Mouse (Mus musculus): ENCODE measurements at regions not wholly inside any gene's neighbourhood (a gene's known extent, or its start where the extent isn't known, plus 50 kb on each side); places are given as distances from the start of the nearest gene placed in this dataset.

DNA sequence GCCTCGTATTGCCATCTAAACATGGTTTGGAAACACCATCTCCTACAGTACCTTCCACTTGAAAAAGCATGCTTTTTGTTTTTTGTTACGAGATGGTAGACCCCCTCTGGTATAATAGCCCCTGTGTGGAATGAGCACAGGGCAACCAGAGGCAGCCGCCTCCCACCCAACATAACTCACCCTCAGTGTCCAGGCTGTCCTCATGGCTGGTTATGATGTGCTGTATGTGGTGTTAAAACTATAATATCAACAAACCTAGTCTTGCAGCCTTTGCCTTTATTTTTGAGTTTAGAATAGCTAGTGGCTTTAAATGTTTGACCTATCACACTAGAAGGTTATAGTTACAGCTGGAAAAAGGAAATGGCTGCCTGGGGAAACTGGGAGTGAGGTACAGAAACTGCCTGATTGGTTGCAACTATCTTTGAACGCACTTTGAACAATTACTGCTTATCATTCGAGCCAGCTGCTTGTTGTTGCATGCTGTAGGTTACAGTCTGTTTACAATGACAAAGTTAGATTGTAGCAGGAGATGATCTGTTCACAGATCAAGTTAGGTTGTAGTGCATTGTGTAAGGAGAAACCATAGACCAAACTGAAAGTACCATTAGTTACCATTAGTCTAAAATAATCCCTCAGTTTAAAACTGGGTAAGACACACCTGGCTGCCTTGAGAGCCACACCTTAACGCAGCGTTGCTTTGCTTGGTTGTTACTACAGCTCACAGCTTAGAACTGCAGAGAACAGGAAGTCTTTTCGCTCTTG is 414.8 kb downstream of the Klf5 start:
- no peak for DNase-seq (ENCODE audit: low spot score)

DNA sequence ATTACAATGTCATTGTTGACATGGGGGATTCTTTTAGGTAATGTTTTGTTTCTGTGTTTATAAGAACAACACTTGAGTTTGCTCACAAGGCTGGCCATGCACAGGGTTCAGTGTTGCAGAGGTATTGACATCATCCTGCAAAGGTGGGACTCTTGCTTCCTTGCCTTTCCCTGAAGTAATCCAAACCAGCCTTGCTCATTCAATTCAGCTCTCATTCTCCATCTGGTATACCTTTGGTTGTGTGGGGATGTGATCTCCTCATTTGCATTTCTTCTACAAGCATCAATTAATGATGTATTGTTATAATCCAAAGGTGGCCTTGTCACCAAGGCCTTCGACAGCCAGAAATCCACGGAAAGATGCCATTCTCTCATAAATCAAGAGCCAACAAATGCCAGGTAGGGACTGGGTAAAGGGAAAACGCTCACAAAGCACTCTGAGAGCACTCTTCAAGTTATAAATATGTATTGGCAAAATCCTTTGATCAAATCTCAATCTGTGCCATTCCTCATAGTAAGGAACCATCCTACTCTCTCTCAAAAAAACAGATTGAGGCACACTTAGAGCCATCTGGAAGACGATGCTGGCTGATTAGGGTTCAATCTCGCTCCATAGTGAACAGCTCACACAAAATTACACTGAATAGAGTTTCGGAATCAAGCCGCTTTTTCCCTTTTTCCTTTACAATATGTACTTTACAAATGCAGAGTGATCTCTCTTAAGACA is 435.1 kb downstream of the Klf5 start:
- no peak for DNase-seq (ENCODE audit: low spot score)

DNA sequence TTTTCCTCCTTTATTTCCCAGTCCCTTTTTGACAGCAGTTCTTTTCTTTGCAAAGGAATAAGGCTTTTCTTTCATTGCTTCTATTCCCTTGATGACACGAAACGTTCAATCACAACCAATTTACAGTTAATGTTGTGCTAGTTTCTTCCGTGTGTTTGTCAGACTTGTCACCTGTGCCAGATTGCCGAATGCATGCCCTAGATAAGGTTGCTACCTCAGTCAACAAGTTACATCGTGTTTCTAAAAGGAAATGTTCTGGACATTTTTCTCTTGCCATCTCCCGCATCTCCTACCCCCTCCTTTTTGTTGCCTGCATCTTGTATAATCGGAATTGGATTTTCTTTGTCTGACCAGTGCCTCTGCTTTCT is 435.7 kb downstream of the Klf5 start:
- DNase-seq (ENCODE audit: low spot score), result no peak

DNA sequence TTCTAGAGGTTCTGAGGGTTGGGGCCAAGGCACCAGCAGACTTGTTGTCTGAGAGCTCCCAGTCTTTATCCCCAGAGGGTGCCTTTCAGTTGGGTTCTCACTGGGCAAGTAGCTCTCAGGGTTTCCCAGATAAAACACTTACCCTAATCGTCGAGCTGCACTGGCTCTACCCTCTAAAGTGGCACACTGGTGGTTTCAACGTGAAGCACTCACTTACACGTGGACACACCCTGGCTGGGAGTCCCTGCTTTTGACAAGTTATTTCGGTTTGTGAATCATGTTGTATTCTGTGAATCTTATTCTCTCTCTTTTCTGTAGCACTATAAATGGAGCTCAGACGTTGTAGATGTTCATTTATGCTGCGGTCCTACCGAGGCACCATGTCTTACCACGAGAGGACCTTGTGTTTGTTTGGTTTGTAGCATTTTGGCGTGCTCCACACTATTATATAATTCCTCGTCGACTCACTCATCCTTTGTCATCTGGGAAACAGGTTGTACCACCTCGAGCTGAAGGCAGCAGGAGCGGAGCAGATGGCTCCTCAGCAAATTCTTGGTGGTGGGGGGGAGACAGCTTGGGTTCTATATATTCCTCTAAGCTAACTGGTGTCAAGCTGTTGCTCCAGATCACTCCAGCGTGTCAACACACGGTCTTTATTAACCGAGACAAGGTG is 445.3 kb downstream of the Klf5 start:
- DNase-seq (ENCODE audit: low spot score), result no peak

DNA sequence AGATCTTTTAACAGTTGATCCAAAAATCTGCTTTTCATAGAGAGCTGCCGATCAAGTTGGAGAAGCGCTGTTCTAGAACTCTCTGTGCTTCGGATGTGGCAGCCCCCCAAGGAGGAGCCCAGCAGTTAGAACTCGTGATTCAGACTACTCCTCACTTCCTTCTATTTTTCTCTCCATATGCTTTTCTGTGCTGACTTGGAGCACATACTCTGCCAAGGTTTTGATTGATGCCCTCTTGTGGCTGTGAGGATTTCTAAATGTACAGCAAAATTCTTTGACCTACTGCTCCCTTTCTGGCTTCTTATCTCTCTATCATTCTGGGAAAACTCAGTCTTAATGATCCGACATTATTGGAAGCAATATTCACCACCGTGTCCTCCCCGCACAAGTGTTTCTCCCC is 446.7 kb downstream of the Klf5 start:
- DNase-seq (ENCODE audit: low spot score), result no peak

DNA sequence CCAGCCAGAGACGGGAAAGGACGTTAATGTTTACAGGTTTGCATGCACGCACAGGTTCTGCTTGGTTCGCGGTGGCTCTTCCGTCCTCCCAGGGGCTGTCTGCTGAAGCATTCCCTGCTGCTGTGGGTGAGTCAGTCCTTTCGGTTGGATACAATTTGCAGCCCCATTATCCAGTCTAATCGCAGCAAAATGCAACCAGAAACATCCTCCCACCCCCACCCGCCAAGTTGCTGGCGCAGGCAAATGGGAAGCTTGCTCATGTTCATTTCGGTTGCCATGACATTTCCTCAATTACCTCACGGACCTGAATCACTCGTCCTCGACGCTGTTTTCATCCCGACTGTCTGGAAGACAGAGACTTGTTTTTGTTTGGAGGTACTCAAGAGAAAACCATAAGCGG is 449.7 kb downstream of the Klf5 start:
- no peak for DNase-seq (ENCODE audit: low spot score)

DNA sequence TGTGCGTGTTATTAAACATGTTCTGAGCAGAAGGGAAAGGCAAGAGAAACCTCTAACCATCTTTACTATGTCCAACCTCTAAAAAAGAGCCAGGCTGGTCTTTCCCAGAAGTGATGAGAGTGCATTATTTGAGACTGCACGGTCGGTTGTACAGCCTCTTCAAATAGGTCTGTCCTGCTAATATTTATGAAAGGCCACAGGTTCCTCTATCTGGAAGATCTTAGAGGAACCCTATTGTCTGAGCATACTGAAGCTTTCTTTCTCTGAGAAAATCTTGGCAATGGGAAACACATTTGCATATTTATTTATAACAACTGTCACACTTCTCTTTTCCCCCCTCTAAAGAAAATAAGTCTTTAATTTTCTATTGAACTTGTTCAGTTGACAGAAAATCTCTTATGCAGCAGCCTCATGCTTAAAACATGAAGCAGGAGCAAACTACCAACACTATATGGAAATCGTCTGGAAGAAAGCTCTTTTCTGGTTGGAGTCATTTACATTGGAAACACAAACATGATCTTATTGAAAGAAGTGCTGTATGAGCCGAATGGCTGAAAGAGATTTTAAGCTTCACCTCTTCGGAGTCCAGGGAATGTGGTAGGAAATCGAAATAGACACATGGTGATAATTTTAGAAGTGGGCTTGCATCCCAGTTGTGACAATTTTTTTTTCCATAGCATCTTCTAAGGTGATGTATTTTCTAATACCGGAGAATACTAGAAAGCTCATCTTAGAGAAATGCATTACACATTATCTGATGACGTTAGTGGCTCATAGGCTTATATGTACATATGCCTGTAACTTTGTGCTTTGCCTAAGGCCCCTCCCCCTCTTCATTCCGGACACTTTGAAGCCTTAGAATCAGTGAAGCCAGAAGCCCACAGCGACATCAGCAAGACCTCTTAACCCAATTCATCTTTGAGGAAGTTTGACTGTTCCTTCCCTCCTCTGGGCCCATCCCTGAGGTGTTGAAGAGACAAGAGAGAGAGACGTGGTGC is 451.1 kb downstream of the Klf5 start:
- DNase-seq (ENCODE audit: low spot score), result no peak

DNA sequence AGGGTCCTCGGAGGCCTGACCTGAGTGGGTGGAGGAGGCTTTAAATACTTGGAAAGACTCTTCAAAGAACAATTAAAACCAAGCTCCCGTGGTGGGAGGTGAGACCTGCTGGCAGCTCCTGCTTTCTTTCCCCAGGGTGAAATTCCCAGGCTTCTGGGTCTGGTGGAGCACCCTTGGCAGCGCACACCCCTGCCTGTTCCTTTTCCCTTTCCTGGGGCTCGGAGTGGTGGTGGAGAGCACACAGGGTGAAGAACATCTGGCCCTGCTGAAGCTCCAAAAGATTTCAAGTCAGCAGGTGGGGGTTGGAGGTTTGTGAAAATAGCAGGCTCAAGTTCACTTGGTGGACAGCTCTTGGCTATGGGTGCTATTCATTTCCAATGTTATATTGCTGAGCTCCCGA is 459.6 kb downstream of the Klf5 start:
- DNase-seq (ENCODE audit: low spot score), result no peak

DNA sequence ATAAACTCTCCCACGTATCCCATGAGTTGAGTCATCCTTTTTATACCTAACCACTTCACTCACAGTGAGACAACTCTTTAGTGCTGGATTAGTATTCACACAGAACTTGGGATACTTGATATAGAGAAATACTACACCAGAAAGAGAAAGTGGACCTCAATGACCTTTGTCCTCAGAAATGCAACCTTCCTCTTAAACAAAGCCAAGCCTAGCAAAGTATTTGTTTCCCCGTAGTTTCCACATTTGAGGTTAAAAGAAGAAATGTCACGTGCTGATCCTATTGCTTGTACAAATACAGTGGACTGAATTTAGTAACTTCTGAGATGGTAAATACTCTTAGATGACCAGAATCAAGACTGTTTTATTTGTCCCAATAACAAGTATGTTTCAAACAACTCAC is 464.8 kb downstream of the Klf5 start:
- no peak for DNase-seq (ENCODE audit: low spot score)

DNA sequence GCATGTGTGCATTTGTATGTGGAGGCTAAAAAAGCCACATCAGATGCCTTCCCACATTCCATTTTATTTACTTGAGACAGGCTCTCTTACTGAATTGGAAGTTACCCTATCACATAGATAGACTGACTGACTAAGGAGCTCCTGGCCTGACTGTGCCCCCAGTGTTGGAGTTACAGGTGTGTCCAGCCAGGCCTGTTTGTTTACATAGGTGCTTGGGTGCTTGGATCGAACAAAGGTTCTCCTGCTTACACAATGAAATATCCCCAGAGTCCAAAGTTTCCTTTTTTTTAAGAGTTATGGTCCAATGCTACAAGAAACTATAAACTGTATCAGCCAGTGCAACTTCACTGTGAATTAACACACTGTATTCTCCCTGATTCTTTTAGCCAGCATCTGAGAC is 472.5 kb downstream of the Klf5 start:
- no peak for DNase-seq (ENCODE audit: low spot score)

DNA sequence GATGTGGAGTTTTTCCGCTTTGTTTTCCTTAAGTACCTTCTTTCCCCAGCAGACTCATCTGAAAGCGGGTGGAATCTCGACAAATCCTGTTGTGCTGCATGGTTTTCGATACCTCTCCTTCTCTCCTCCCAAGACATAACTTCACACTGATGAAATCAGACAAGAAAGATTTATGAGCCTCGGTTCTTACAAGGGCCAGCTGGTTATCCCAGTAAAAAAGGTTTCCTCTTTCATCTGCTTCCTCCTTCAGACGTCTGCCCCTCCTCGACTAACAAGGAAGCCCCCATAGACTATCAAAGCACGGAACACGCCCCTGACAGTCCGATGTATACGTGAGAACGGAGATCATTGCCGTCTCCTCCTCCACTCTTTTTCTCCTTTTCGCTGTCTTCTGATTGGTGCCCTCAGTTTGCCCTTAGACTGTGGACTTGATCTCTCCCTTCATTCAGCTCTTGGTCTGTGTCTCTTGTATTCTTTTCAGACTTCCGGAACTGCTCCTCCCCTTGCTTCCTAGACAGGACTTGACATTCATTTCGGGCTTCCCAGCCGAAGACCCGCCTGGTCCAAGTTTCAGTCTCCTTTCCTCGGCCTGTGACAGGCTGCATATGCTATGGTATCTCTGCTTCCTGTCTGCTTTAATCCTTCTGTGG is 474.4 kb downstream of the Klf5 start:
- DNase-seq (ENCODE audit: low spot score), result no peak

DNA sequence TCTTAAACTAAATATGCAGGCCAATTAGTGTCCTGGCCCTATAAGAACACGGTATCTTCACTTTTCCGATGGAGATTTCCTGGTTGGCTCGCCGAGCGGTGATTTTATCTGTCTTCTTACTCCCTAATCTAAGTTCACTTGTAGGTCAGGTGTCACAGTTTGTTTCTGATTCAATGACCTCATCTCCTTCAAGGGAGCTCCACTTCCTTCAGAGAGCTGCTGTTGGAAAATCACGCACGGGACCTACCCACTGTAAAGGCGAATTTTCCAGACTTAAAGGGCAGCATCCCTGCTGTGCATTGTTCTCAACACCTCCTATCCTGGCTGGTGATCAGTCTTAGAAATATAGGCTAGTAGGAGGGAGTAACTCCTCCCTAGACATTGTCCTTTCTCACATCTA is 480.0 kb downstream of the Klf5 start:
- DNase-seq (ENCODE audit: low spot score), result no peak

DNA sequence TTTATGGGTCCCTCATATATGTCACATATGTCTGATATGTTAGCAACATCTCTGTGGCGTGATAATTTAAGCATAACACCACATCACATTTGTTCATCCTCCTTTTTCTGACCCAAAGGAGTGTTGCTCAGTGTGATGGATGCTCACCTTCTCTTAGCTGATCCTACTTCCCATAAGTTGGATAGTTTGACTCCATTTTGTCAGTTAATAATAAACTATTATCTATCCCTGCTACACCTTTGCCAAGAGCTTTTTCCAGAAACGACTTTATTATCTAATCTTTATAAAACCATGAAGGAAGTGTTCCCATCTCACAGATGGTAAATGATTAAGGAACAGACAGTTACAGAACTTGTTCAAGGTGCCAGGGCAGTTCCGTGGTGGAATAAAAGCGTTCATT is 480.5 kb downstream of the Klf5 start:
- DNase-seq (ENCODE audit: low spot score), result no peak

DNA sequence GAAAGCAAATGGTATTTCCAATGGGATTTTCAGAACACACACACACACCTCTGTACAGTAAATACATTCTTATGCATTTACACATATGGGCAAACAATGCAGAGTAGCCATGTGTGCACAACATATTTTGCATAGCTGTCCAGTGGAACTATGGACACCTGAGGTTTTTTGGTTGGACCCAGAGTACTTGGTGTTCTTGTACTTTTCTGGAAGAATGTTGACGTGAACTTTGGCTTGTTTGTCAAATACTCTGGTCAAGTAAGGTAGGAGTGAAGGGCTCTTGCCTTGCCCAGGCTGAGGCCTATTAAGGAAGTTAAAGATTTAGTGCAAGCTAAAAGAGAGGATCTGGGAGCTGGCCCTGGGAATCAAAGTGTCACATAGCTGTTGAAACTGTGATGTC is 485.2 kb downstream of the Klf5 start:
- no peak for DNase-seq (ENCODE audit: low spot score)

DNA sequence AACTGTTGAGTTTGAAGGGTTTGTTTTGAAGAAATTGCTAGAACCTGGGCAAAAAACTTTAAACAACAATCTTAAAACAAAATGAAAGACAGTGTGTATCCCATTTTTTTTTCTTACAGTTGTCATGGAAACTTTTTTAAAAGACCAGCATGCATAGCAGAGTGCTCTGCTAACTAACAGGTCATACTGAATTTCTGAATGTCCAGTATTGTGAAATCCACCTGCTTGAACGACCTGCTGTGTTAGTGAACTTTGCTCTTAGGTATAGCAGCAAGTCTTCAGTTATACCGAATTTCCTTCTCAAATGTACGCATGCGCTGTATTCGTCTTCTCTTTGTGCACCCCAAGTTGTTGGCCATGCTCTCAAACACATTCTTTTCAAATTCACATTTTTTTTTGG is 486.6 kb downstream of the Klf5 start:
- DNase-seq (ENCODE audit: low spot score), result no peak

DNA sequence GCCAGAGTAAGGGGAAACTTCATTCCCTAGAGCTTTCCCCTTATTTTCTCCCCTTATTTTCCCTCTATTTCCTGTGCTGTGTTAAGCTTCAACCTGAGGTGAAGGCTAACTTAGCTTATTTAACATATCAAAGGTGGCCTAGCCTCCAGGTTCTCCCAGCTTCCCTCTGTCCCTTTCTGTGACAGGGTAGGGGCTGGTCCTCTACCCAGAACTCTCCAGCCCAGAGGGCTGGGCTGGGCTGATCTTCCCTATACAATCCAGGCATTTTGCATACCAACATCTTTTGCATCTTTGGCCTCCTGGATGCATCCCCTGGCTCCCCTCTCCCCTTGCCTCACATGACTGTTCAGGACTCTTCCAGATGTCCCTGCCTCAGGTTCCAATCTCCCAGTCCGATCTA is 487.9 kb downstream of the Klf5 start:
- no peak for DNase-seq (ENCODE audit: low spot score)

DNA sequence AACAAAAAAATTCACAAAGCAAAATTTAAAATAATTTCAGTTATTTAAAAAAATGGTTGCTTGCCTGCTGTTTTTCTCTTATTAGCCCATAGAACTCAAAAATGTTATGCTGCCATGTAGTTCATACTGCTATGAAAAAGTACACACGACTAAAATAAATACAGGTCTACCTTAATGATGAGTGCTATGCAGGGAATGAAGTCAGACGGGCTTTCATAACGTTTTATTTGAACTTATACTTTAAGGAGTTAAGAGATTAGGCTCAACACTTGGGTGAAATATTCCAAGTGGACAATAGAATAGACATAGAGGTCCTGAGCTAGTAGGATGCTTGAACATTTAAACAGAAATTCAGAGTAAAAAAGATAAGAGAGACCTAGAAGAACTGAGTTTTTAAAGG is 489.7 kb downstream of the Klf5 start:
- no peak for DNase-seq (ENCODE audit: low spot score)

DNA sequence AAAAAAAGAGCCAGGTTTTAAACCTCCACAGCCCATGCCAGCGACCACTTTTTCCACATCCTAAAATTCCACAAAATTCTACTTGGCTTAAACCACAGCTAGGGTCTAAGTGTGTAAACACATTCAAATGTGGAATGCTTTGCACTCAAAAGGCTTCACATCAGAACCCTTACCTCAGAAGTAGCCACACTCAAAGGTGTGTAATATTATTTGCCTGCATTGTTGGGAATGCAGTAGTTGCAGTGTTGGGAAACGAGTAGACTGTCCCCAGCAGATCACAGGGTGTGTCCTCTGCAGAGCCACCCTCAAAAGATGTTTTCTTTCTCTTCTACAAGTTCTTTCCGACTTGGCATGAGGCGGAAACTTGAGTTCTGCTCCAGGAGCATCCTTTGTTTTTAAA is 488.2 kb downstream of the Klf12 start:
- no peak for DNase-seq (ENCODE audit: low spot score)

DNA sequence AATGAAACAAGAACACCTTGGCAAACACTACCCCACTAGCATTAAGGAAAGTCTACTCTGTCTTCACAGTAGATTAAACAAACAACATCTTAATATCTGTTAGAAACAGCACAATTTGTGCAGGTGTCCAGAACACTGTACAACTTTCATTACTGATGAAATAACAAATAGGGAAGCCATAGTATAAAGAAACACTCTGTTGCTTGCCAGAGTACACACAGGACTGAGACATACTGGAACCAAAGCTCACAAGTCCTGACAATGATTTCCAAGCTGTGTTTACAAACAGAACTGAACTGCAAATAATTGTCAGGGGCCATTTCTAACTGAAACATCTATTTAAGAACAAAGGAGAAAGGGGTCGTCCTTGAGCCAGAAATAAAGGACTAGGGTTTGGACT is 478.4 kb downstream of the Klf12 start:
- DNase-seq (ENCODE audit: low spot score), result no peak

DNA sequence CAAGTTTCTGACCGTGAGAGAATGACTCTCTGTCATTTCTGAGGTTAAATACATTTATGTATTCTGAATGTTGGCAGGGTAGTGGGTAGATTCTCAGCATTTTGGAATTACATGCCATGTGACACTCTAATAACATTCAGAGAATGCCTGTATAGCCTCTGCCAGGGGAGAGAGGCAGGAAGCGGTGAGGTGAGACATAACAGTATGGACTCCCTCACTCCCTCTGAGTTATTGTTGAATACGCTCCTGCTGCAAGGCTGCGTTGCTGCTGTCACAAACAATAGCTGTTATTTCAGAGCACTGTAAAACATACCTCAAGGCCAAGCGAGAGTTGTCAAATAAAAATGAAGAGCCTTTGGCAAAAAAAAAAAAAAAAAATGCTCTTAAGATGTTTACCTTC is 477.9 kb downstream of the Klf12 start:
- no peak for DNase-seq (ENCODE audit: low spot score)

DNA sequence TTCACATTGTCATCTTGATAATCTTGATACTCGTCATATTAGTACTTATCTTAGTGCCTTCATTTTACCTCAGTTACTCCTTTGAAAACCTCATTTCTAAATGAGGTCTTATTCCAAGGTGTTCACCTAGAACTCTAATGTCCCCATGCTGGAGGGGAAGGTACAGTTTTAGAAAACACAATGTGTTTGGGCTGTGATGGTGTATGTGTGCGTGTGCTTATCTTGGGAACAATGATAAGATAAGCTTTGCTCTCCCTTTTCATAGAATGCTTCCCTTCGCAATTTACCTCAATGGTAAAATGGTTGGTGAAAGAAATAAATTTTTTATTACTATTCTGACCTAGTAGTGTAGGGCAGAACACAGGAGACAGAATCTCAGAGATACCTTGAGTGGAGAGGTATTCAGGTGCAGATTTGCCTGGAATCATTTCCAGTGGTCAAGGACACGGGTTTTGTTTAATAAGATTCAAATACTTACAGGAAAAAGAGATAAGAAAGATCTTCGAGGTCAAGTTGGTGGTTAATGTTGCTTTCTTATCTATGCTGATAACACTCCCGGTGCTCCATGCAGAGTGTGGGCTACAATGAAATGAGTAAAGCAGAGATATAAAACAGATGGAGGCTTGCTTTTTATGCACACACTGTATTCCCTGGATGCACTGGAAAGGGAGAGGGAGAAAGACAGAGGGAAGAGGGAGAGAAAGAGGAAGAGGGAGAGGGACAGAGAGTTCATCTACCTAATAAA is 471.6 kb downstream of the Klf12 start:
- DNase-seq (ENCODE audit: low spot score), result no peak
